Mouse (Mus musculus) layer of hippocampus, adult 2 months (tissue): ENCODE measurements around the gene Tmem229b. TPM values are rescaled to one million over a fixed set of nuclear protein-coding genes. Genes with fewer than 3 reads are reported as not detected.
"Not testable (repeated sequence)": the region's sequence is repeated elsewhere in the genome, so short reads cannot be mapped to it uniquely, and the experiment has no call there.

Experiments
- DNase-seq, 2 experiments: peaks; one replicate each; pipeline ENCODE4 v3.0.0; 2022; ENCODE audit warnings: low spot score in 2 of 2
- H3K27ac ChIP-seq: fragments of 200-600 bp; 2 replicates; pipeline ENCODE4 v1.8.1; 2022
- H3K4me3 ChIP-seq: fragments of 200-600 bp; 2 replicates; pipeline ENCODE4 v1.8.1; 2022; ENCODE audit warnings: mild to moderate bottlenecking
- CTCF ChIP-seq: fragments of 200-600 bp; conservative IDR thresholded peaks from 2 replicates; pipeline ENCODE4 v1.8.1; 2022; ENCODE audit warnings: antibody characterized with exemption, mild to moderate bottlenecking, moderate library complexity
- total RNA-seq, 2 experiments: library from RNA; stranded (reverse); gene quantifications; 2 replicates each; pipeline ENCODE4 v1.2.3; 2021

Tmem229b gene
- total RNA-seq, 2 experiments from 2014 or later = 27.2 TPM

DNA sequence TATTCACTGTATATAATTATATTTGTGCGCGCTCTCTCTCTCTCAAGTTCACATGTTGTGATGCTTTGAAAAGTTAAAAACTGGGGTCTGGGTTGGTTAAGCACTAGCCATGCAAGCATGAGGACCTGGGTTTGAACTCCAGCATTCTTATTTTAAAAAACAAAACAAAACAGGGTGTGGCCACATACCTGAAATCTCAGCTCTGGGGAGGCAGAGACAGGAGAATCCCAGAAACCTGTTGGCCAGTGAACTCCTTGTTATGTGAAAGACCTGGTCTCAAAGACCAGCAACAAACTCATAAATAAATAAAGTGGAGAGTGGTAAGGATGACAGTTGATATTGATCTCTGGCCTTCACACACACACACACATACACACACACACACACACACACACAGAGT, 26.9 kb upstream of the Tmem229b start:
- peak overlapping the region; percentile 46 for H3K27ac ChIP-seq
- DNase-seq = no peak
- no peak overlapping the region for H3K4me3 ChIP-seq
- no peak for TF ChIP-seq CTCF

DNA sequence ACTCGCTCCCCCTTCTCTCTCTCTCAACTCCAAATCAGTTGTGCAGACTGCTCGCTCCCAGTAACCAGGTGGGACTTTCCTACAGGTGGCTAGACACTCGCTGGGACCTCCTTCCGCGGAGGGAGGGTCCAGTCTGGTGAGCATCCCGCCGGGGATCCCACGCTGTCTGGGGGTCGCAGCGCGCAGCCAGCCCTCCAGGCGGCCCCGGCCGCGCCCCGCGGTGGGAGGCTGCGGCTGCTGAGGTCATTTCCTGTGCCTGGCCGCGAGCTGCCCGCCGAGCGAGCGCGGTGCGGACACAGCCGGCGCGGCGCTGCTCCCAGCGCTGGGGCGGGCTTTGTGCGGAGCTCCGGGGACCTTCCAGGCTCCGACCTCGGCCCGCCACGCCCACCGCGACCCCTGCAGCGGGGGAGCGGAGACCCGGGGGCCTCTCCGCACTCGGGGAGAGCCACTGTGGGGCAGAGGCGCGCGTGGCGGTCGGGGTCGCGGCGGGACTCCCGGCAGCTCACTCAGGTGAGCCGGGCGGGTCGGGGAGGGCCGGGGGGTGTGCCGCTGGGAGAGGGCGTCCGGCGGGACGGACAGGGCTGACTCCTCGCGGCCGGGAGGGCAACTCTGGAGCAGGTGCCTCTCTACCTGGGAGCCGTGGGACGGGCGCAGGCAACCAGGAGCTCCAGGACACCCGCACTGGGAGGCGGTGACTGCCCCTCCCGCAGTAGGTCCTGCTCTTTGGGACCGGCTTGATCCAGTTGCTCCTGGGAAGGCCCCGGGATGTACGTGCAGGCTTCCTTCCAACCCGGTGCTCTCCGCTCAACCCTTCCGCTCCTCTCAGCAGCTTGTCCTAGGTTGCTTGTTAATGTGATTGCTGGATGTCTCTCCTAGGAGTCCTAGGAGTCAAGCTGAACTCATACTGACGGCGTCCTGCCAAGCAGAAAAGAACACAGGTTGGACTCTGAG, 21.8 kb upstream of the Tmem229b start, which contains the start of gene Plekhh1:
Gene Plekhh1 (plus strand): TSS at position 253 of the 951 bp plus-strand sequence.
- H3K4me3 ChIP-seq = peak within 1 kb of the TSS; percentile 68
- DNase-seq = peak in 1 of 2 experiments; percentile 2
- H3K27ac ChIP-seq = peak within 1 kb of the TSS; percentile 81
- peak; percentile 10; the same call in 1 of the 2 replicates for TF ChIP-seq CTCF

DNA sequence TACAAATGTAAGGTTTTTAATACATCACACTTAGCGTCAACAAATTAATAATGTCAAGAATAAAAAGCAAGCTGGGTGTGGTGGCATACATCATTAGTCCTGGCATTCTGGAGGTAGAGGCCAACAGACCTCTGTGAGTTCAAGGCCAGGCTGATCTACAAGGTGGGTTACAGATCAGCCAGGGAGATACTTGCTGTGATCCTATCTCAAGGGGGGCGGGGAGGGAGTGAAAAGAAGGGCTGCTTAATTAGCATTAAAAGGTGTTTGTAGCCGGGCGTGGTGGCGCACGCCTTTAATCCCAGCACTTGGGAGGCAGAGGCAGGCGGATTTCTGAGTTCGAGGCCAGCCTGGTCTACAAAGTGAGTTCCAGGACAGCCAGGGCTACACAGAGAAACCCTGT, 20.1 kb upstream of the Tmem229b start:
- not testable (repeated sequence) for DNase-seq, H3K4me3 ChIP-seq, H3K27ac ChIP-seq

DNA sequence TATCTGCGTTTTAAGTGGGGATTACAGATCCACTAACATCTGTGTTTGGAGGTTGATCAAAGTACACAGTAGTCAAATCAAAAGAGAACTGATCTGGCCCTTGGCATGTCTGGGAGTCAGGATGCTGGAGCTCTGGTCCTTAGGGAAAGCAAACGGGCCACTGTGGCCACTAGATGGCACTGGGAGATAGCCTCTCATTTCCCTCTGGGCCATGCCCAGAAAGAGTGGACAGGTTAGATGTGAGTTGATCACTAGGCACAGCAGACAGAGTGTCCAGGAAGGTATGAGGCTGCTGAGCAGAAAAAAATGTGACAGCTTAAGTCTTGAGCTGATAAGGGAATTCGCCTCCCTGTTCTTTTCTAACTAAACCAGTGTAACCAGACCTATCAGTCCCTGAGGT, 15.5 kb upstream of the Tmem229b start:
- peak; percentile 86 for TF ChIP-seq CTCF
- H3K4me3 ChIP-seq = no peak overlapping the region
- peak; percentile 58 to 70 for DNase-seq
- H3K27ac ChIP-seq = no peak overlapping the region

DNA sequence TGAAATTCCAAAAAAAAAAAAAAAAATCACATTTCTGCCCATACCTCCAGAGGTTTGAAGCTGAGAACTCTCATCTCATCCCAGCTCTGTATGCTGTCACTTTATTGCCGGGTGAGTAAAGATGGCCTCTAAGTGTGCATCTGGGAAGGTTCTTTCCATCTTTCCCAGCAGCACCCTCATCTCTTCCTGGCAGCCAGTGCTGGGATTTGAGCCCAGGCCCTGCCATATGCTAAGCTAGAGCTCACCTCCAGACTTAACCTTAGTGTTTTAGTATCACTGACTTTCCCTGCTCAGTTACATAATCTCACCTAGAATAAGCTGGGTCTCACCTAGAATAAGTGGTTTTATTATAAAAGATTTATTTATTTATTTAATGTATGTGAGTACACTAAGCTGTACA, 14.5 kb upstream of the Tmem229b start:
- TF ChIP-seq CTCF = no peak
- no peak overlapping the region for H3K27ac ChIP-seq
- no peak overlapping the region for H3K4me3 ChIP-seq
- DNase-seq = no peak

DNA sequence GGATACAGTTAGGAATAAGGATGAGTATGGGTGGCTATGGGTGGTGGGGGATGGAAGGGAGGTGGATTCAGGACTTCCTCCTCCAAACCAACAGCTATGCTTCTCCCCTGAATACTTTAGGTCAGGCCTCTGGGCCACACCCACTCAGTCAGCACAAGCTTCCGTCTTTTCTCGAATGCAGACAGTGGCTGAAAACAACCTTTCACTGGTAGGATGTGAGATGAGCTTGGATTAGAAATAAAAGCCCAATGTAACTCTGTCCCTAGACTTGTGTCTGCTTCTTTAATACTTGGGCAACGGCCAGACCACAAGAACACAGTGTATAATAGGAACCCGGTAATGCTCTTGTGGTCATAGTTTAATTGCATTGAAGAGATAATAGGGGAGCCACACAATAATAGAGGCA, 10.6 kb upstream of the Tmem229b start:
- Histone ChIP-seq H3K4me3 (no peak overlapping the region), H3K27ac (no peak overlapping the region)
- no peak for TF ChIP-seq CTCF
- no peak for DNase-seq

DNA sequence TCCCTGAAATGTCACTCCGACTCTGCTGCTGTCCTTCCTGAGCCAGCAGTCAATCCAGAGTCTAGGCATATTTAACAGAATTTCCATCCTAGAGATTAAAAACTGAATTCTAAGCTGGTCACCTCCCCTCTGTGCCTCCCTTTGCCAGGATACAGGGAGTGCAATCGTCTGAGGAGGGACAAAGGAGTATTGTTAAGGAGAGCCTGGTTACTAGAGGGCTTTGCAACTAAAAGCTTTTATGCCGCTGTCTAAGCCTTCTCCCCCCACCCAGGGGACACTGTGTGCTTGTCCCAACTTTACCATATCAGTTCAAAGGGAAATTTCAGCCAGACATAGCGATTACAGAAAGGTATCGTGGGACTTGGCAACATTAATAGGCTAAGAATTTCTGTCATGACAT, 8.7 kb upstream of the Tmem229b start:
- Histone ChIP-seq H3K4me3 (no peak overlapping the region), H3K27ac (no peak overlapping the region)
- no peak for DNase-seq
- TF ChIP-seq CTCF = no peak

DNA sequence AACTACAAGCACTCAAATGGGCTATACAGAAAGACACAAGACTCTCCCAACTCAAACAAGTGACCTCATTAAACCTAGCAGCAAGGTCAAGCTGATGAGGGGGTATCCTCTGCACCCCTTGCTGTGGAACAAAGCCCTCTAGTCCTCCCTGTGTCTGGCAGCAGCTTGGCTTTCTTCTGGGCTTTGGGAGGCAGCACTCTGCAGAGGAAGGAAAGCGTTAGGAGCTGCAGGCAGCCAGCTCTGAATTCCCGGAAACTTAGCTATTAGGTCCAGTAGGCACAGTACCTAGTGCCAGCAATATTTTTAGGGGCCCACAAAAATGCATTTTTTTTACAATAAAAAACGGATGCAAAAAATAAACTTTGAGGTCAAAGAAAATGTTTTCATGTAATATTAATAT, 3.1 kb upstream of the Tmem229b start:
- Histone ChIP-seq H3K4me3 (no peak overlapping the region), H3K27ac (no peak overlapping the region)
- no peak for TF ChIP-seq CTCF
- DNase-seq = no peak

DNA sequence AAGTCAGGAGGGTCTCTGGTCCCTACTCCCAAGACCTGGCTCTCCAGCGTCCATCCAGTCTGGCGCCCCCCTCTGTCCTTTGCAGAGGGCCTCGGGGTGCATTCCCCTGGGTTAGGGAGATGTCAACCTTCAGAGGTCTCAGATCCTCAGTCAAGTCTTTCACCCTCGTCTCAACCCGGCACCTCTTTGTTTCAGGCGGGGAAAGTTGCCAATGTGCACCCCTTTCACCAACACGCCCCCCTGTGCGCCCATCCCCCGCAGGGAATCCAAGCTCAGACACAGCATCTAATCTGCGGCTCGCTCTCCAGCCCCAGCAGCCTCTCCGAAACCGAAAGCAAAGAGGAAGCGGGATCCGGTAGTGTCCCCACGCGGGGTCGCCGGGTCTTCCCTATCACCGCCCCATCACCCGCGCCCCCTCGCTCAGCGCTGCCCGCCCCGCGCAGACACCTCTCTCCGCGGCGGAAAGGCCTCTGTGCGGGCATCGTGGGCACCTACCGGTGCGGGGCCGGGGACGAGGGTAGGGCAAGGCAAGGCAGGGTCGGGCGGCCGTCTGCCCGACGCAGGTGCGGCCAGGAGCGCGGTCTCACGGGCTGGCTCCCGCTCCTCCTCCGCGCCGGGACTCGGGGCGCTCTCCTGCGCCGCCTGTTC, 825 bp downstream of the Tmem229b start:
- Histone ChIP-seq H3K27ac (peak overlapping the region; percentile 96), H3K4me3 (peak overlapping the region; percentile 74)
- DNase-seq = peak; percentile 27 to 53
- TF ChIP-seq CTCF = peak; percentile 70

DNA sequence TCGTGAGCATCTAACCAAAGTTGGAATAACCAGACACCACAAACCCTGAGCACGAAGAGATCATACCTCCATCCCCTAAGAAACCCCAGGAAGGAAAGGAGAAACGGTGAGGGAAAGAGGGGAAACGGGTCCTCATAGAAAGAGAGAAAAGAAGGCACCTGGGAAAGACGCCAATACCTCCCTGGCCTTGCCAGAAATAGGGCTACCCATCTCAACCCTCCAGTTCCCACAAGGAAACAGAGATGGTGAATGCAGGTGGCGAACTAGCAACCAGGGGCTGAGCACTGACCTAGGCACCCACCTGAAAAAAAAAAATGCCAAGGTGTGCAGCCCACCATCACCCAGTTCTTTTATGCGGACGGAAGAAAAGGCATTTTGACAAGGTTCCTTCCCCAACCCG, 1.4 kb downstream of the Tmem229b start:
- Histone ChIP-seq H3K27ac (peak overlapping the region; percentile 96; the same call in 1 of the 2 replicates), H3K4me3 (peak overlapping the region; percentile 74)
- DNase-seq = no peak
- no peak for TF ChIP-seq CTCF

DNA sequence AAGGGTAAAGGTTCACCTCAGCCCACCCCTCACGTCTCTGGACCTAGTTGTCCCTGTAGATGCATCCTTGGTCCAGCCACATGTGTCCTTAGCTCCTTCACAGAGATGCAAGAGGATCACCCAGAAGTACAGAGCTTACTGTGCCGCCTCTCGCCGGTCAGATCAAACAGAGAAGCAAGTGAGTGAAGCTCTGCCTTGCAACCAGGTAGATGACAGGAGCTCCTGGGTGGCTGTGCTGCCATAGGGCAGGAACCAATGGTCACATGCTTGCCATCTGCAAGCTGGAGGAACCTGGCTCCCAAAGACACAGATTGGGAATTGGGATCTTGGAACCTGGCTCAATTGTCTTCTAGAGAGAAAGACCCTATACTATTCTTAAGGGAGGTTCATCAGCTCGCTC, 2.0 kb downstream of the Tmem229b start:
- no peak overlapping the region for H3K4me3 ChIP-seq

DNA sequence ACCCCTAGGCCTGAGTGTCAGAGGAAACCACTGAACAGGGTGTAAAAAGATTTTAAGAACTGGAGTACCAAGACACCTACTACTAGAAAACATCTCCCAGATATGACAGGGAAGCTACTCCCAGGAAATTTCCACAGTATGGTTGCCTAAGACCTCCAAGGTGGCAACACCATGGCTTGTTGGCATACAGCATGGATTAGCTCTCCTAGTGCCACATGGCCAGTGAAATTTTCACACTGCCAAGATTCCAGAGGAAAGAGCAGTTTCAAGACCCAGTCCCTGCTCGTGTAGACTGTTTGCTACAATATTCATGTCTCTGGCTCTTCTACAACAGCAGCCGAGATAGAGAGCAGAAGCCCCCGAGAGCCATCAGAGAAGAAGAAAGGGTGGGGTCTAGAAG, 4.4 kb downstream of the Tmem229b start:
- no peak for DNase-seq
- Histone ChIP-seq H3K27ac (no peak overlapping the region), H3K4me3 (no peak overlapping the region)
- no peak for TF ChIP-seq CTCF

More for the DNA sequence above, 2.0 kb downstream of the Tmem229b start:
- no peak for TF ChIP-seq CTCF
- H3K27ac ChIP-seq = no peak overlapping the region
- DNase-seq = no peak

DNA sequence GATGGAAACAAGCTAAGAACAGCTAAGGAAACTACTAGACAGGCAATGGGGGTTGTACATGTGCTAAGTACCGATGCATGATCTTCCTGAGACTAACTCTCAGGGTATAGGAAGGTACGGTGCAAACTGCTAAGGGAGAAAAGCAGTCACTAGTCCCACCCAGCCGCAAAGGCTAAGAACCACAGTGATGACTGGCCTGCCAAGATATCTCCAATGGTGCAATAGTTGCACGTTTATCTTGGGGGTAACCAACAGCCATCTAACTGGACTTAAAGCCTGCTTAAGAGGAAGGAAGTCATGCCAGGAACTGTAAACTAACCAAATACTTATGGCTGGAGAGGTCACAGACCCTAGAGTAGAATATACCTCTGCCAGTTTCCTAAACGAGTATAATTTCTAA, 5.0 kb downstream of the Tmem229b start:
- Histone ChIP-seq H3K27ac (no peak overlapping the region), H3K4me3 (no peak overlapping the region)
- TF ChIP-seq CTCF = no peak
- DNase-seq = no peak
